Mouse (Mus musculus): Measurements from ENCODE around the gene Gm4491. TPM values are rescaled to one million over a fixed set of nuclear protein-coding genes. Genes with fewer than 3 reads are reported as not detected.
A peak's percentile ranks its signal among the peaks of the same experiment; 100 is the strongest.
"Not testable (repeated sequence)": the region's sequence is repeated elsewhere in the genome, so short reads cannot be mapped to it uniquely, and the experiment has no call there.

The Gm4491 gene
- polyA plus RNA-seq, 1 experiment from 2014 or later: not detected

DNA sequence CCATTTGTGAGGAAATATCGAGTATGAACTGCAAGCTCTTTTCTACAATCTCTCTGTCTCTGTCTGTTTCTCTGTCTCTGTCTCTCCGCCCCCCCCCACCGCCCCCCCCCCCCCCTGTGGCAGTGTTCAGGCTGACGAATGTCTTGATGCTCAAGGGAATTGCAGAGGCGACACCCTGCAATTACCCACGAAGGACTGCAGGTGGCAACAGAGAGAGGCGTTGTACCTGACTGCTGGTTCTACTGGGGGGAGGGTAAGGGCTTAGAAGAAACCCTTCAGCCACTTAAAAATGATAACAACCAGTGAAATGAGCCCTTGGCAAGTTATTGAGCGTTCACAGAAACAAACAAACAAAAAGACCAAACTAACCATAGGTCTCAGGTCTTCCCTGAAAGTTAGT is 22.7 kb downstream of the Gm4491 start:
- Histone ChIP-seq H3K4me2 (replicated peaks; ENCODE audit: low read depth, low read length) (no peak overlapping the region), H3K27me3 (replicated peaks; ENCODE audit: insufficient read depth, low read length) (no peaks in the 10 kb centered on the region), H3K9ac (replicated peaks; ENCODE audit: low read depth) (no peak overlapping the region), H3K4me3 (ENCODE audit: low read depth, low read length) (no peak overlapping the region), H3K9me3 (ENCODE audit: low read length) (no peaks in the 10 kb centered on the region), H3K36me3 (ENCODE audit: insufficient read depth, low read length) (no peaks in the 10 kb centered on the region), H3K27ac (ENCODE audit: low read length) (no peak overlapping the region), H3K4me1 (ENCODE audit: insufficient read depth, low read depth, low read length) (no peaks in the 10 kb centered on the region)
- TF ChIP-seq CTCF (IDR thresholded peaks at IDR 0.05) (peak; percentile 78), EP300 (IDR thresholded peaks at IDR 0.05) (no peak)
- DNase-seq (ENCODE audit: low spot score) (peak; percentile 74), ATAC-seq (peak; percentile 53; the same call in 1 of the 2 replicates)
- WGBS: 9% methylated on average over 7 of the region's 8 CpGs

DNA sequence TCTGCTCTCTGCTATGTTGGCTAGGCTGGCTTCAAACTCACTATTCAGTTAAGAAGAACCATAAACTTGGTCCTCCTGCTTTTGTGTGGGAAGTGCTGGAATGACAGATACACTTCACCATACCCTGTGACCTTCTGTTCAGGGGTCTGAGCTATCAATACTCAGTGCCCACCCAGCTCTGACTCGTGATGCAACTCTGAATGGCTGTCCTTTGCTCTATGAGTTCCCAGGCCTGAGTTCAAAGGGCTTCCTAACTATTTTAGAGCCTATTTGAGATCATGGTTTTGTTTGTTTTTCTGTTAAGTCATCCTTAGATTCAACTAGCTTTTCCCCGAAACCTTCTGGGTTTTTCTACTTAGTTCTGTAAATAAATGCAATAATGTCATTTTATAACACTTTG is 25.7 kb downstream of the Gm4491 start:
- no peak for ATAC-seq
- no peak for DNase-seq (ENCODE audit: low spot score)
- Histone ChIP-seq H3K4me2 (replicated peaks; ENCODE audit: low read depth, low read length) (no peak overlapping the region), H3K9ac (replicated peaks; ENCODE audit: low read depth) (no peak overlapping the region), H3K4me1 (ENCODE audit: insufficient read depth, low read depth, low read length) (no peaks in the 10 kb centered on the region), H3K36me3 (ENCODE audit: insufficient read depth, low read length) (no peaks in the 10 kb centered on the region), H3K27me3 (replicated peaks; ENCODE audit: insufficient read depth, low read length) (no peaks in the 10 kb centered on the region), H3K27ac (ENCODE audit: low read length) (no peak overlapping the region), H3K4me3 (ENCODE audit: low read depth, low read length) (no peak overlapping the region), H3K9me3 (ENCODE audit: low read length) (no peaks in the 10 kb centered on the region)
- TF ChIP-seq EP300 (IDR thresholded peaks at IDR 0.05) (no peak), CTCF (IDR thresholded peaks at IDR 0.05) (no peak)
- WGBS: 41% methylated on average over 2 of the region's 2 CpGs

DNA sequence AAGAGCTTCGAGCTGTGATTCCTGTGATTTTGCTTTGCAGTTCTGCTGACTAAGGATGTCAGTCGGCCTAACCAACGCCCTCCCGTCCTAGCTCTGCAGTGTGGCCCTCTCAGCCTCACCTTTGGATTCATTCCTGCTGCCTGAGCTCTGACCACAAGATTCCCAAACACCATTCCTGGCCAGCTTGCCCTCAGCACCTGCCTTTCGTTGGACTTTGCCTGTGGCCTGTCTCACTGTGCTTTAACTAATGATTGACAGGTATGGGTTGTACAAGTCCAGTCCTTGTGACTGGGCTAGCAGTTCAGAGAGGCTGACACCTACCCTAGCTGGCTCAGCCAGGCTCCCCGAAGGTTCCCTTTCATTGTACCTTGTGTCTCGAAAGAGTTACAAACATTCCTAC is 26.6 kb downstream of the Gm4491 start:
- TF ChIP-seq CTCF (IDR thresholded peaks at IDR 0.05) (no peak), EP300 (IDR thresholded peaks at IDR 0.05) (no peak)
- H3K9ac ChIP-seq (replicated peaks; ENCODE audit: low read depth): no peak overlapping the region
- 84% methylated on average over 7 of the region's 7 CpGs for WGBS
- no peak overlapping the region for H3K4me2 ChIP-seq (replicated peaks; ENCODE audit: low read depth, low read length)
- H3K4me1 ChIP-seq (ENCODE audit: insufficient read depth, low read depth, low read length): 0 out of 2 replicates have a peak, but pooled peaks cover 1% of the 10 kb centered on the region
- no peaks in the 10 kb centered on the region for H3K27me3 ChIP-seq (replicated peaks; ENCODE audit: insufficient read depth, low read length)
- H3K36me3 ChIP-seq (ENCODE audit: insufficient read depth, low read length): no peaks in the 10 kb centered on the region
- H3K27ac ChIP-seq (ENCODE audit: low read length): no peak overlapping the region
- DNase-seq (ENCODE audit: low spot score) (no peak), ATAC-seq (no peak)
- H3K4me3 ChIP-seq (ENCODE audit: low read depth, low read length): no peak overlapping the region
- no peaks in the 10 kb centered on the region for H3K9me3 ChIP-seq (ENCODE audit: low read length)

DNA sequence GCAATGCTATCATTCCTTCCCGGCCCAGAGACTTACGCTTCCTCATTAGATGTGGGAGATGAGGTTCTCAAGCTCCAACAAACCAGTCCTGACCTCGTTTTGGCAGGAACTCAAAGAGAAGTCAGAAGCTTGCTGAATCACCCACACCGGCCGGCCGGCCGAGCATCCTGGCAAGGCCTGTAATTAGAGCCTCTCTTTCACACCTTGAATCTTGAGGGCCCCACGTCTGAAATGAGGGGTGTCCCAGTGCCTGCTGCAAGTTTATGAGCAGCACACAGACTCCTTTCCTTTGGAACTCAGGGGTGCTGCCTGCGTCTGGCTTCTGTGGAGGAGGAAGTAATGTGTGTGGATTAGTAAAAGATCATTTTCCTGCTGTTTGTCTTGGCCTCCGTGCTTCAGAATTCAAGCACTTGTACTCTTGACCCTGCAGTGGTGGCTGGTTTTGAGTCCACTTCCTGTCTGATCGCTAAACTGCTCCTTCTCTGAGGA is 31.5 kb downstream of the Gm4491 start:
- no peak overlapping the region for H3K9ac ChIP-seq (replicated peaks; ENCODE audit: low read depth)

DNA sequence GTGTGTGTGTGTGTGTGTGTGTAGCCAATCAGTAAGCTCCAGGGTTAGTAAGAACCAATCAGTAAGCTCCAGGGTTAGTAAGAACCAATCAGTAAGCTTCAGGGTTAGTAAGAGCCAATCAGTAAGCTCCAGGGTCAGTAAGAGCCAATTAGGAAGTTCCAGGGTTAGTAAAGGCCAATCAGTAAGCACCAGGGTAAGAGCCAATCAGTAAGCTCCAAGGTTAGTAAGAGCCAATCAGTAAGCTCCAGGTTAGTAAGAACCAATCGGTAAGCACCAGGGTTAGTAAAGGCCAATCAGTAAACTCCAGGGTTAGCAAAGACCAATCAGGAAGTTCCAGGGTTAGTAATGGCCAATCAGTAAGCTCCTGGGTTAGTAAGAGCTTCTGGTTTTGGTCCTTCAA is 32.8 kb downstream of the Gm4491 start:
- TF ChIP-seq EP300 (IDR thresholded peaks at IDR 0.05) (no peak), CTCF (IDR thresholded peaks at IDR 0.05) (no peak)
- H3K9ac ChIP-seq (replicated peaks; ENCODE audit: low read depth): no peak overlapping the region
- no peaks in the 10 kb centered on the region for H3K36me3 ChIP-seq (ENCODE audit: insufficient read depth, low read length)
- no peak overlapping the region for H3K4me2 ChIP-seq (replicated peaks; ENCODE audit: low read depth, low read length)
- 0 out of 2 replicates have a peak, but pooled peaks cover 6% of the 10 kb centered on the region for H3K4me1 ChIP-seq (ENCODE audit: insufficient read depth, low read depth, low read length)
- no peak overlapping the region for H3K4me3 ChIP-seq (ENCODE audit: low read depth, low read length)
- H3K27ac ChIP-seq (ENCODE audit: low read length): no peak overlapping the region
- H3K9me3 ChIP-seq (ENCODE audit: low read length): no peaks in the 10 kb centered on the region
- ATAC-seq (no peak), DNase-seq (ENCODE audit: low spot score) (no peak)
- H3K27me3 ChIP-seq (replicated peaks; ENCODE audit: insufficient read depth, low read length): no peaks in the 10 kb centered on the region
- WGBS: 96% methylated on average over 1 of the region's 1 CpGs

More for the DNA sequence above, 31.5 kb downstream of the Gm4491 start:
- WGBS: 11% methylated on average over 11 of the region's 11 CpGs
- H3K36me3 ChIP-seq (ENCODE audit: insufficient read depth, low read length): no peaks in the 10 kb centered on the region
- no peaks in the 10 kb centered on the region for H3K27me3 ChIP-seq (replicated peaks; ENCODE audit: insufficient read depth, low read length)
- H3K9me3 ChIP-seq (ENCODE audit: low read length): no peaks in the 10 kb centered on the region
- no peak overlapping the region for H3K4me3 ChIP-seq (ENCODE audit: low read depth, low read length)
- ATAC-seq: peak; percentile 79
- 0 out of 2 replicates have a peak, but pooled peaks cover 6% of the 10 kb centered on the region for H3K4me1 ChIP-seq (ENCODE audit: insufficient read depth, low read depth, low read length)
- DNase-seq (ENCODE audit: low spot score): peak; percentile 74
- H3K27ac ChIP-seq (ENCODE audit: low read length): no peak overlapping the region
- H3K4me2 ChIP-seq (replicated peaks; ENCODE audit: low read depth, low read length): no peak overlapping the region
- TF ChIP-seq CTCF (IDR thresholded peaks at IDR 0.05): no peak
- no peak for TF ChIP-seq EP300 (IDR thresholded peaks at IDR 0.05)

DNA sequence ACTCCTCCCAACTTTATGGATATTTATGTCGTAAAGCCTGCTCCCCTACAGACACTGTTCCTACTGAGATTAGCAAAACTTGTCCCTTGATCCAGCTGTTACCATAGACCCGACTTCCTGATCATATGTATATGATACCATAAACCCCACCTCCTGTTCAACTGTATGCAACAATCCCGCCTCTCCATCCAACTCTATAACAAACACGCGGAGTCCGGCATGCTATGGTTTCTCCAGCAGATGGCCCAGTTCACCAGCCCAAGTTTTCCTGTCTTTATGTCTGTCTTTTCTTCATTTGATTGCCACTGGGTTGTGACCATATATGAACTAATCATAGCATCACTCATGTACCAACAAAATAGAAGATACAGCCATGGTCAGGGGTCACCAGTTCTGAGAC is 40.1 kb downstream of the Gm4491 start:
- no peaks in the 10 kb centered on the region for H3K4me1 ChIP-seq (ENCODE audit: insufficient read depth, low read depth, low read length)
- H3K4me2 ChIP-seq (replicated peaks; ENCODE audit: low read depth, low read length): no peak overlapping the region
- ATAC-seq: no peak
- no peak for DNase-seq (ENCODE audit: low spot score)
- no peaks in the 10 kb centered on the region for H3K9me3 ChIP-seq (ENCODE audit: low read length)
- H3K36me3 ChIP-seq (ENCODE audit: insufficient read depth, low read length): no peaks in the 10 kb centered on the region
- TF ChIP-seq EP300 (IDR thresholded peaks at IDR 0.05): no peak
- TF ChIP-seq CTCF (IDR thresholded peaks at IDR 0.05): peak; percentile 34
- H3K9ac ChIP-seq (replicated peaks; ENCODE audit: low read depth): no peak overlapping the region
- no peaks in the 10 kb centered on the region for H3K27me3 ChIP-seq (replicated peaks; ENCODE audit: insufficient read depth, low read length)
- WGBS: 83% methylated on average over 6 of the region's 6 CpGs
- H3K27ac ChIP-seq (ENCODE audit: low read length): no peak overlapping the region
- H3K4me3 ChIP-seq (ENCODE audit: low read depth, low read length): no peak overlapping the region

DNA sequence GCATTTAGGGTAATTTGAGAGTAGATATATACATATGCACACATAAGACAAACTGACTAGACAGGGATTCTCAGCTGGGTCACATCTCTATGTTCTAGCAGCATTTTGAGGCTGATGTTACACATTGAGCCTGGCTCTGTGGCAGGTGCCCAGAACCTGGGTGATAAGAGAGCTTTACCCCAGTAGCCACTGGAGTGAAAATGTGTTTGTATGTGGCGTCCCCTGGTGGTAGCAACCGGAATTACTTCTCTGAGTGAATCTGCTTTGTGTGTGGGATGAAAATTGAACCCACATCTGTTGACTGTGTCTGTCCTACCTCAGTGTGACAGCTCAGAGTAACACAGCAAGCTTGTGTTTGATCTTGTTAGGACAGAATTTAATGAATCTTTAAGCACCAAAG is 45.8 kb downstream of the Gm4491 start:
- not testable (repeated sequence) for ATAC-seq

More for the DNA sequence above, 45.8 kb downstream of the Gm4491 start:
- not testable (repeated sequence) for H3K36me3 ChIP-seq (ENCODE audit: insufficient read depth, low read length); H3K9ac ChIP-seq (replicated peaks; ENCODE audit: low read depth); H3K27ac ChIP-seq (ENCODE audit: low read length); H3K4me2 ChIP-seq (replicated peaks; ENCODE audit: low read depth, low read length); H3K27me3 ChIP-seq (replicated peaks; ENCODE audit: insufficient read depth, low read length); H3K9me3 ChIP-seq (ENCODE audit: low read length); H3K4me1 ChIP-seq (ENCODE audit: insufficient read depth, low read depth, low read length); H3K4me3 ChIP-seq (ENCODE audit: low read depth, low read length)
- DNase-seq (ENCODE audit: low spot score): peak; percentile 16
- WGBS: 2% methylated on average over 2 of the region's 2 CpGs
- TF ChIP-seq CTCF (IDR thresholded peaks at IDR 0.05): peak; percentile 78
